Comparison of ENCODE assay signal across 12 mouse cellular contexts in the genomic region with DNA sequence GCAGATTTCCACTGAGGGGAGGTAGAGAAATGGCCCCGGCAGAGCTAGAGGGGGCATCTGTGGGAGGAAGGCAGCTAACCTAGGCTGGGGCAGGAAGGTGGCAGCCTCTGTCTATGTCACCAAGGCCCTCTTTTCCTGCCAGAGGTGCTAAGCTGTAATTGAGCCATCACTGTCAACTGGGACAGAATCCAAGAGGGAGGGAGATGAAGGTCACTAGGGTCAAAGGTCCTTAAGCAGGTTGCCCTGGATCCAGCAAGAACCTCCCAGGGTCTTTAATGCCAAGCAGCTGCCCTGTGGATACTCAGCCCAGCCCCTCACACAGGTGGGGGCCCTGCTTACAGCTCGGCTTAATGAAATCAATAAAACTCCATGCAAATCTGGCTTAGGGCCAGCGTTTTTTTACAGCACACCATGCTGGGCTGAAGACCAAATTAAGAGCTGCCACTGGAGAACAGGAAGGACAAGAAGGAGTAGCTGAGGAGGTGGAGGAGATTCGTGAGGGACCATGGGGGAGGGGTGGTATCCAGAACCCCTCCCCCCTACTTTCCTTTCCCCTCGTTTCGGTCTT. TPM values are rescaled to one million over a fixed set of nuclear protein-coding genes. Genes with fewer than 3 reads are reported as not detected.
DNase-seq lines count a peak whose midpoint lies in the region; ATAC-seq and TF ChIP-seq lines count a peak whose summit lies in the region.
"Had no signal": no experiment of that assay in that cellular context is flagged by ENCODE, and none has a peak within 500 bp of the region (broad histone marks: within the 10 kb centered on the region; RNA-seq: fewer than 3 reads in every experiment).

No protein-coding gene starts in this region.

- H3K4me3 ChIP-seq in heart, embryonic 15.5 days, result no peak overlapping the region
- no peak overlapping the region for H3K4me3 ChIP-seq in liver, adult 2 months (ENCODE audit: insufficient read depth, low read depth, low read length)
- H3K4me3 ChIP-seq in liver, embryonic 12.5 days, result no peak overlapping the region

- no peaks in the 10 kb centered on the region for H3K27me3 ChIP-seq in heart, embryonic 15.5 days
- no peaks in the 10 kb centered on the region for H3K27me3 ChIP-seq in liver, adult 2 months (ENCODE audit: control insufficient read depth, insufficient read depth, low read length)
- no peaks in the 10 kb centered on the region for H3K27me3 ChIP-seq in liver, embryonic 12.5 days (replicated peaks)

- TF ChIP-seq POLR2A in liver, adult 2 months (IDR thresholded peaks at IDR 0.05; ENCODE audit: extremely low read depth, insufficient read depth, low read length), result no peak

- peak; percentile 5; the same call in 1 of the 2 replicates for TF ChIP-seq CTCF in liver, adult 2 months (IDR thresholded peaks at IDR 0.05; ENCODE audit: low read depth, low read length)

- 25% methylated on average over 6 of the region's 6 CpGs for WGBS in heart, embryonic 15.5 days
- WGBS in liver, adult 2 months, result 32% methylated on average over 6 of the region's 6 CpGs
- 44% methylated on average over 6 of the region's 6 CpGs for WGBS in liver, embryonic 12.5 days (ENCODE audit: insufficient replicate concordance)

- H3K9ac ChIP-seq in heart, embryonic 15.5 days, result no peak overlapping the region
- no peak overlapping the region for H3K9ac ChIP-seq in liver, adult 2 months (ENCODE audit: low read depth, low read length)
- H3K9ac ChIP-seq in liver, embryonic 12.5 days, result no peak overlapping the region

- H3K9me3 ChIP-seq in heart, embryonic 15.5 days (replicated peaks), result no peaks in the 10 kb centered on the region; the same call in 1 of the 2 replicates
- H3K9me3 ChIP-seq in liver, embryonic 12.5 days (replicated peaks), result peaks cover 6% of the 10 kb centered on the region; the same call in 1 of the 2 replicates

- peaks cover 11% of the 10 kb centered on the region for H3K4me1 ChIP-seq in heart, embryonic 15.5 days (replicated peaks)
- peaks cover 6% of the 10 kb centered on the region for H3K4me1 ChIP-seq in liver, adult 2 months (ENCODE audit: control insufficient read depth, insufficient read depth, low read length)
- peaks cover 11% of the 10 kb centered on the region for H3K4me1 ChIP-seq in liver, embryonic 12.5 days

- no peaks in the 10 kb centered on the region for H3K36me3 ChIP-seq in heart, embryonic 15.5 days
- no peaks in the 10 kb centered on the region for H3K36me3 ChIP-seq in liver, adult 2 months (ENCODE audit: control insufficient read depth, insufficient read depth, low read length)
- H3K36me3 ChIP-seq in liver, embryonic 12.5 days, result no peaks in the 10 kb centered on the region

- ATAC-seq in heart, embryonic 15.5 days (replicated peaks; ENCODE audit: insufficient number of reproducible peaks, insufficient read depth, low FRiP score, low read depth), result no peak
- no peak for ATAC-seq in liver, embryonic 12.5 days

- no peak for DNase-seq in heart, adult 9 months (ENCODE audit: low spot score in 2 of 2)
- peak; percentile 87 for DNase-seq in liver, adult 2 months (ENCODE audit: extremely low read depth, low read depth, low spot score)
- peak; percentile 87 for DNase-seq in ES-CJ7 (ENCODE audit: low read depth, low spot score)
- peak; percentile 71 for DNase-seq in forelimb bud, embryonic 11.5 days (ENCODE audit: low read depth, low spot score)
- no peak for DNase-seq in cerebellum, adult 11-12 months
- DNase-seq in thymus, postnatal 0 days (ENCODE audit: low spot score), result no peak
- DNase-seq: cerebellum, postnatal 36 days; heart, postnatal 10 days; thymus, postnatal 25 days had no signal

- no peak overlapping the region for H3K4me2 ChIP-seq in heart, embryonic 15.5 days
- no peak overlapping the region for H3K4me2 ChIP-seq in liver, embryonic 12.5 days

- no peaks in the 10 kb centered on the region for H3K79me2 ChIP-seq in liver, adult 2 months (ENCODE audit: control insufficient read depth, insufficient read depth, low read length)

- H3K27ac ChIP-seq in heart, embryonic 15.5 days, result peak overlapping the region; percentile 57
- H3K27ac ChIP-seq in liver, adult 2 months (replicated peaks; ENCODE audit: insufficient read depth, low read depth, low read length), result no peak overlapping the region
- H3K27ac ChIP-seq in liver, embryonic 12.5 days, result no peak overlapping the region
- H3K27ac ChIP-seq: macrophage had no signal

RNA-seq across cellular contexts. Expression of a gene that starts 29.5 kb away (rescaled TPM):
- polyA plus RNA-seq in heart, embryonic 15.5 days (2015; fragmentation: Nextera tagmentation; extraction: Ambion mirVana), result 53.0 and 59.8 TPM in 2 replicates
- 330 and 347 TPM in 2 replicates for total RNA-seq in liver, adult 2 months (2014; rRNA removed)
- 340 and 409 TPM in 2 replicates for polyA plus RNA-seq in liver, adult 2 months (2012; rRNA removed)
- polyA plus RNA-seq in liver, embryonic 12.5 days (2016; fragmentation: Nextera tagmentation; extraction: Ambion mirVana), result 123 and 125 TPM in 2 replicates
- 2.7 and 2.9 TPM in 2 replicates for polyA plus RNA-seq in thymus, postnatal 0 days (2015; fragmentation: Nextera tagmentation; extraction: Ambion mirVana)
- polyA plus RNA-seq: macrophage had no signal

Comparison
In these comparisons a context has a peak if more than half of its experiments do, and no peak if none do; other contexts are left out.
1. DNase-seq: peak in liver, adult 2 months (single experiment), ES-CJ7 (single experiment) and forelimb bud, embryonic 11.5 days (single experiment); none in heart, adult 9 months (0 of 2), cerebellum, adult 11-12 months (single experiment) and thymus, postnatal 0 days (single experiment).
2. RNA of a gene that starts 29.5 kb away (polyA plus RNA-seq): 340 to 409 TPM in liver, adult 2 months, 123 to 125 TPM in liver, embryonic 12.5 days and 53.0 to 59.8 TPM in heart, embryonic 15.5 days; 2.7 to 2.9 TPM in thymus, postnatal 0 days; every median in the first group is over 10 times any median in the second.